Mouse (Mus musculus): ENCODE measurements around the gene Acy3.

GRCm38 (mm10) chr19:3952099-3952498, 34.3 kb upstream of the Acy3 start:
- TF ChIP-seq CTCF (IDR thresholded peaks at IDR 0.05; ENCODE audit: low read depth) (no peak), EP300 (optimal IDR thresholded peaks at IDR 0.05) (no peak)

Data from stomach, postnatal 0 days (tissue).